Mouse (Mus musculus): Measurements from ENCODE around the gene Olfr394. TPM values are rescaled to one million over a fixed set of nuclear protein-coding genes. Genes with fewer than 3 reads are reported as not detected.

Gene Olfr394
- not detected for polyA plus RNA-seq (2017; shearing (Covaris generic))

GRCm38 (mm10) chr11:73890671-73891070 lies at the start of gene Olfr394:
Olfr394 (minus strand) TSS chr11:73890771.

GRCm38 (mm10) chr11:73936377-73936776 lies 45.8 kb upstream of the Olfr394 start, which contains the start of gene Olfr23:
Olfr23 (plus strand) TSS chr11:73936677.

GRCm38 (mm10) chr11:73909199-73909598 lies 18.6 kb upstream of the Olfr394 start, which contains the start of gene Olfr395:
Olfr395 (minus strand) TSS chr11:73909299.

GRCm38 (mm10) chr11:73851354-73851753 lies 39.2 kb downstream of the Olfr394 start, which contains the start of gene Olfr393:
Olfr393 (minus strand) TSS chr11:73851454.

Other genes starting within 250 kb of the Olfr394 start
- not detected for gene Zfp735, start 202.0 kb downstream of the Olfr394 start, polyA plus RNA-seq (2017; shearing (Covaris generic))
- not detected for gene Olfr389, start 110.1 kb downstream of the Olfr394 start, polyA plus RNA-seq (2017; shearing (Covaris generic))
- gene Olfr390, start 107.8 kb downstream of the Olfr394 start, polyA plus RNA-seq (2017; shearing (Covaris generic)), result not detected
- not detected for gene Olfr391-ps, start 87.7 kb downstream of the Olfr394 start, polyA plus RNA-seq (2017; shearing (Covaris generic))
- gene Olfr392, start 73.7 kb downstream of the Olfr394 start, polyA plus RNA-seq (2017; shearing (Covaris generic)), result 0.08 TPM
- gene Olfr393, start 39.3 kb downstream of the Olfr394 start, polyA plus RNA-seq (2017; shearing (Covaris generic)), result not detected
- not detected for gene Olfr395, start 18.5 kb upstream of the Olfr394 start, polyA plus RNA-seq (2017; shearing (Covaris generic))
- gene Olfr23, start 45.9 kb upstream of the Olfr394 start, polyA plus RNA-seq (2017; shearing (Covaris generic)), result not detected
- not detected for gene Olfr397, start 70.0 kb upstream of the Olfr394 start, polyA plus RNA-seq (2017; shearing (Covaris generic))
- gene Olfr398, start 99.6 kb upstream of the Olfr394 start, polyA plus RNA-seq (2017; shearing (Covaris generic)), result 0.04 TPM
- not detected for gene Olfr139, start 165.8 kb upstream of the Olfr394 start, polyA plus RNA-seq (2017; shearing (Covaris generic))
- not detected for gene Olfr399, start 165.8 kb upstream of the Olfr394 start, polyA plus RNA-seq (2017; shearing (Covaris generic))
- gene Zfp616, start 179.2 kb upstream of the Olfr394 start, polyA plus RNA-seq (2017; shearing (Covaris generic)), result not detected
- gene Olfr401, start 222.9 kb upstream of the Olfr394 start, polyA plus RNA-seq (2017; shearing (Covaris generic)), result not detected